Mouse (Mus musculus): ENCODE measurements at regions not wholly inside any gene's neighbourhood (a gene's known extent, or its start where the extent isn't known, plus 50 kb on each side); places are given as distances from the start of the nearest gene placed in this dataset.

DNA sequence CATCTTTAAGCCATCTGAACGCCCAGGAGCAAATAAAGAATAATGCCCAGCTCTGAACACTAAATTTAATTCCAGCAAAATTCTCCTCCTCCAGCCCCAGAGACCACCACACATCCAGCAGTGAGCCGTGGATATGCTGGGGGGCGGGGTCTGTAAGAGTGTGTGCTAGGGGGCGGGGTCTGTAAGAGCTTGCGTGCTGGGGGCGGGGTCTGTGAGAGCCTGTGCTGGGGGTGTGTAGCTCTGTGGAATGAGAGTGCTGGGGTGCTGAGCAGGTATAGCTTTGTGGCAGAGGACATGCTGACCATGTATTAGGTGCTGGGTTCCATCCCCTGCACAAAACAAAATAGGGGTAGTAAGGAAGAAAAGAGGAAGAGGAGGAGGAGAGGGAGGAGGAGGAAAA lies 91.1 kb upstream of the Slc45a1 start:
- H3K4me1 ChIP-seq (ENCODE audit: control insufficient read depth, insufficient read depth, low read length) = peaks cover 15% of the 10 kb centered on the region
- DNase-seq = peak; percentile 48
- no peak for TF ChIP-seq CTCF (conservative IDR thresholded peaks at IDR 0.05; ENCODE audit: insufficient read depth, insufficient read length, low read depth, low read length)
- no peak for TF ChIP-seq POLR2A (IDR thresholded peaks at IDR 0.05; ENCODE audit: low read depth, low read length)
- H3K36me3 ChIP-seq (ENCODE audit: control insufficient read depth, insufficient read depth, low read length) = no peaks in the 10 kb centered on the region
- no peak overlapping the region for H3K4me3 ChIP-seq (ENCODE audit: insufficient read depth, low read depth, low read length)
- no peaks in the 10 kb centered on the region for H3K27me3 ChIP-seq (replicated peaks; ENCODE audit: control insufficient read depth, insufficient read depth, low read length)
- no peak overlapping the region for H3K27ac ChIP-seq (ENCODE audit: insufficient read depth, low read depth, low read length)
- 43% methylated on average over 6 of the region's 6 CpGs for WGBS

DNA sequence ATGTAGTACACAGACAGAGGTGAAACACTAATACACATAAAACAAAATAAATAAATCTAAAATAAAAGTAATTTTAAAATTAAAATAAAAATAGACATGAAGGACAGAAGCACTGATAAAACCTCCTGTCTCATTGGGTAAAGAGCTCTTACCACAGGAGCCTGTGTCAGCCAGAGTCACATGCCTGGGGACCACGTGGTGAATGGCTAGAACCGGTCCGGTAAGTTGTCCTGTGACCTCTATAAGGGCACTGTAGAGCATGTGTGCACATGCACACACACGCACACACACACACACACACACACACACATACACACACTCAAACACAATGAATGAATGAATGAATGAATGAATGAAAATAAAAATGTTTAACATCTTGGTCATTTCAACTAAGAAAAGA lies 89.8 kb upstream of the Slc45a1 start:
- DNase-seq = no peak

DNA sequence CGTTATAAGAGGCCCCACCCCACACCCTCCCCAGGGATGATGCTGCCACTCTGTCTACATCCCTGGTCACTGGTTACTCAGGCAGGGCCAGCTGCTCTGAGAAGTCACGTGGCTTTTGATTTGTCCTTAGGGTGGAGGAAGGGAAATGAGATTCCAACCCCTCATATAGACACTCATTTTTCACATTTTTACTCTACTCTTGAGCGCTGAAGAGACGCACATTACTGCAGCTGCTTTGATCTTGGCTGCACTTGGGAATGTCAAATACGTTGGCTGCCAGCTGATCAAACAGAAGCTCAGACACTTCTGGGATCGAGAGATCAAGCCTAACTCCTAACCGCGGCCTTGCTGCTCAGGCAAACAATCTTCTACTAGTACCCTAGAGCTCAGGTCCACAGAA lies 88.2 kb upstream of the Slc45a1 start:
- Histone ChIP-seq H3K36me3 (ENCODE audit: control insufficient read depth, insufficient read depth, low read length) (no peaks in the 10 kb centered on the region), H3K27ac (ENCODE audit: insufficient read depth, low read depth, low read length) (no peak overlapping the region), H3K27me3 (replicated peaks; ENCODE audit: control insufficient read depth, insufficient read depth, low read length) (no peaks in the 10 kb centered on the region), H3K4me1 (ENCODE audit: control insufficient read depth, insufficient read depth, low read length) (peaks cover 3% of the 10 kb centered on the region; the same call in 1 of the 2 replicates), H3K4me3 (ENCODE audit: insufficient read depth, low read depth, low read length) (no peak overlapping the region)
- TF ChIP-seq POLR2A (IDR thresholded peaks at IDR 0.05; ENCODE audit: low read depth, low read length) = no peak
- TF ChIP-seq CTCF (conservative IDR thresholded peaks at IDR 0.05; ENCODE audit: insufficient read depth, insufficient read length, low read depth, low read length) = no peak
- 62% methylated on average over 8 of the region's 8 CpGs for WGBS
- no peak for DNase-seq

More for the DNA sequence above, 89.8 kb upstream of the Slc45a1 start:
- WGBS = 78% methylated on average over 4 of the region's 4 CpGs
- Histone ChIP-seq H3K27ac (ENCODE audit: insufficient read depth, low read depth, low read length) (no peak overlapping the region), H3K36me3 (ENCODE audit: control insufficient read depth, insufficient read depth, low read length) (no peaks in the 10 kb centered on the region), H3K27me3 (replicated peaks; ENCODE audit: control insufficient read depth, insufficient read depth, low read length) (no peaks in the 10 kb centered on the region), H3K4me3 (ENCODE audit: insufficient read depth, low read depth, low read length) (no peak overlapping the region), H3K4me1 (ENCODE audit: control insufficient read depth, insufficient read depth, low read length) (peaks cover 15% of the 10 kb centered on the region)
- no peak for TF ChIP-seq POLR2A (IDR thresholded peaks at IDR 0.05; ENCODE audit: low read depth, low read length)
- TF ChIP-seq CTCF (conservative IDR thresholded peaks at IDR 0.05; ENCODE audit: insufficient read depth, insufficient read length, low read depth, low read length) = no peak

DNA sequence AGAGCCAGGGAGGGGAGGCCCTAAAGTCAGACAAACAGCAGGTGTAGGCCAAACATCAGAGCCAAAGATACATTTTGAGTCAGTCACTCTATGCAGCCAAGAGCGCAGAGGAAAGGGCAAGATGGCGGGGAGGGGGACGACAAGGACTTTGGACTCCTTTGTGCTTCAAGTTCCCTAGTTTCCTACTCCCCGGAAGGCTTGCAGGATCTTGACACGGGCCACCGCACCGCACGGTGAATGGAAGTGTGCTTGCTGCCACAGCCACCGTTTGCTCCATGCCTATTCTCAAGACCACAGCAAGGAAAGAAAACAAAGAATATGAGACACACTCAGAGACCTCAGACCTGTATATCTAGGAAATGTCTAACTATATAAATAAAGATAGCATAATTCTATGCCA lies 86.8 kb upstream of the Slc45a1 start:
- WGBS = 42% methylated on average over 9 of the region's 9 CpGs
- Histone ChIP-seq H3K36me3 (ENCODE audit: control insufficient read depth, insufficient read depth, low read length) (no peaks in the 10 kb centered on the region), H3K4me1 (ENCODE audit: control insufficient read depth, insufficient read depth, low read length) (no peaks in the 10 kb centered on the region; the same call in 1 of the 2 replicates), H3K27me3 (replicated peaks; ENCODE audit: control insufficient read depth, insufficient read depth, low read length) (no peaks in the 10 kb centered on the region), H3K27ac (ENCODE audit: insufficient read depth, low read depth, low read length) (peak overlapping the region; percentile 22), H3K4me3 (ENCODE audit: insufficient read depth, low read depth, low read length) (no peak overlapping the region)
- DNase-seq = peak; percentile 69
- TF ChIP-seq CTCF (conservative IDR thresholded peaks at IDR 0.05; ENCODE audit: insufficient read depth, insufficient read length, low read depth, low read length) (no peak), POLR2A (IDR thresholded peaks at IDR 0.05; ENCODE audit: low read depth, low read length) (no peak)

DNA sequence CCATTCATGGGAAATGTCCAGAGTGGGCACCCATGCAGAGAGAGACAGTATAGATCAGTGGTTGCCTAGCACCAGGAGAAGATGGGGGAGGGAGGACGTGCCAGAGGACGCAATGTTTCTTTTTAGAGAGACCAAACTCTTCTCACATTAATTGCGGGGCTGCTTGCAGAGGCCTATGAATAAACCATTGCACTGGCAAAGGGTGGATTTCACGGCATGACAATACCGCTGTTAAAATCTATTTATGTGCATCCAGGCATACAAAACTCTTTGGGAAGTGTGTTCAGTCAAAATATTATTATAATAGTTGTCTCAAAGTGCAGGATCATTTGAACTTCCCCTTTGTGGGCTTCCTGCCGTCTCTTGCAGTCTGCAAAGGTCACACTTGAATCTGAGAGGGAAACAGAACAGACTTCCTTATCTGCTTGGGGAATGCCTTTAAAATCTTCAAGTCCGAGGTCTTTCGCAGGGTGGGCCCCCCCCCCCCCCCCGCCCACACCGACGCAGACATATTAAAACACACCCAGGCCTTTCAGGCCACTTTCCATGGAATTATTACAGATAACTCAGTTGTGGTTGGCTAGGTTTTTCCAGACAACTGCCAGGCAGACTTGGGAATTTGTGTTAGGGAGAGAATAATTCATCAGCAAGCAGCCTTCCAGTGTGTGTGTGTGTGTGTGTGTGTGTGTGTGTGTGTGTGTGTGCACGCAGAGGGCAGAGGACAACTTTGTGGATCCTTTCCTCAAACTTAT lies 78.3 kb upstream of the Slc45a1 start:
- peak; percentile 67 for DNase-seq

DNA sequence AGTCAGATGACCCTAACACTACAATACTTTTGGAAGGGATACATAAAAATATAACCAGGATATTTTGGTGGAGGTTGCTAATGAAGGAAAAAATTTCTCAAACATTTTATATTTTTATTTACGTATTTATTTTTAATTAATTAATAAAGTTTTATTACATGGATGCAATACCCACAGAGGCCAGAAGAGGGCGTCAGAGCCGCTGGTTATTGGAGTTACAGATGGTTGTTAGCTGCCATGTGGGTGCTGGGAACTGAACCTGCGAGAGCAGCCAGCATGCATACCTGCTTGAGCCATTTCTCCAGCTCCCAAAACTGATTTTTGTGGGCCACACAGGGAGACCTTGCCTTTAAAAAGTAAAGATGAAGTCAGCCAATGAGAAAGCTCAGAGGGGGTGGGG lies 74.6 kb upstream of the Slc45a1 start:
- H3K27ac ChIP-seq (ENCODE audit: insufficient read depth, low read depth, low read length) = no peak overlapping the region
- no peaks in the 10 kb centered on the region for H3K36me3 ChIP-seq (ENCODE audit: control insufficient read depth, insufficient read depth, low read length)
- H3K4me3 ChIP-seq (ENCODE audit: insufficient read depth, low read depth, low read length) = no peak overlapping the region
- WGBS = 72% methylated on average over 4 of the region's 4 CpGs
- DNase-seq = no peak
- H3K27me3 ChIP-seq (replicated peaks; ENCODE audit: control insufficient read depth, insufficient read depth, low read length) = no peaks in the 10 kb centered on the region
- TF ChIP-seq CTCF (conservative IDR thresholded peaks at IDR 0.05; ENCODE audit: insufficient read depth, insufficient read length, low read depth, low read length) (peak; percentile 23; the same call in 1 of the 2 replicates), POLR2A (IDR thresholded peaks at IDR 0.05; ENCODE audit: low read depth, low read length) (no peak)
- H3K4me1 ChIP-seq (ENCODE audit: control insufficient read depth, insufficient read depth, low read length) = peaks cover 4% of the 10 kb centered on the region; the same call in 1 of the 2 replicates

More for the DNA sequence above, 78.3 kb upstream of the Slc45a1 start:
- TF ChIP-seq CTCF (conservative IDR thresholded peaks at IDR 0.05; ENCODE audit: insufficient read depth, insufficient read length, low read depth, low read length) (no peak), POLR2A (IDR thresholded peaks at IDR 0.05; ENCODE audit: low read depth, low read length) (no peak)
- 16% methylated on average over 12 of the region's 12 CpGs for whole genome bisulfite sequencing
- Histone ChIP-seq H3K4me1 (ENCODE audit: control insufficient read depth, insufficient read depth, low read length) (peaks cover 4% of the 10 kb centered on the region; the same call in 1 of the 2 replicates), H3K27me3 (replicated peaks; ENCODE audit: control insufficient read depth, insufficient read depth, low read length) (no peaks in the 10 kb centered on the region), H3K36me3 (ENCODE audit: control insufficient read depth, insufficient read depth, low read length) (no peaks in the 10 kb centered on the region), H3K27ac (ENCODE audit: insufficient read depth, low read depth, low read length) (peak overlapping the region; percentile 70), H3K4me3 (ENCODE audit: insufficient read depth, low read depth, low read length) (no peak overlapping the region)

DNA sequence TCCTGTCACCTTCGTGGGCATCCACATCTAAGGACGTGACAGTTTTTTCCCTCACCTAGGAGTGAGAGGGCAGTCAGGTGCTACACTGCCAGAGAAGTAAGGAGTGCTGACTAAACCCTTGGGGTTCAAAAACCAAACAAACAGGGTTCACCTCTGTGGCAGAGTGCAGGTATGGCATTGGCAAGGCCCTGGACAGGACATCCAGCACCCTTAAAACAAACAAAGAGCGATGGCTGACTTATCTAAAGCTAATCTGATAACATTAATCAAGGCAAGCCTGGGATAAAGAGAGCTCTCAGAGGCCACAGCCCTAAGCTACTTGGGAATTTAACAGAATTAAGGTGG lies 74.1 kb upstream of the Slc45a1 start:
- Histone ChIP-seq H3K36me3 (ENCODE audit: control insufficient read depth, insufficient read depth, low read length) (no peaks in the 10 kb centered on the region), H3K4me3 (ENCODE audit: insufficient read depth, low read depth, low read length) (no peak overlapping the region), H3K27ac (ENCODE audit: insufficient read depth, low read depth, low read length) (no peak overlapping the region), H3K27me3 (replicated peaks; ENCODE audit: control insufficient read depth, insufficient read depth, low read length) (no peaks in the 10 kb centered on the region), H3K4me1 (ENCODE audit: control insufficient read depth, insufficient read depth, low read length) (peaks cover 4% of the 10 kb centered on the region; the same call in 1 of the 2 replicates)
- no peak for DNase-seq
- WGBS = 82% methylated on average over 3 of the region's 3 CpGs
- TF ChIP-seq CTCF (conservative IDR thresholded peaks at IDR 0.05; ENCODE audit: insufficient read depth, insufficient read length, low read depth, low read length) (no peak), POLR2A (IDR thresholded peaks at IDR 0.05; ENCODE audit: low read depth, low read length) (no peak)

Data from kidney, adult 2 months (tissue).